Mouse (Mus musculus) intestine, postnatal 0 days (tissue): Measurements from ENCODE around the gene Tada1. TPM values are rescaled to one million over a fixed set of nuclear protein-coding genes. Genes with fewer than 3 reads are reported as not detected.

Experiments
- ATAC-seq: fragments of 200-750 bp; cut with Nextera tagmentation; 2 replicates; pipeline ENCODE4 v1.8.0; 2017; ENCODE audit warnings: mild to moderate bottlenecking, moderate TSS enrichment, moderate library complexity
- H3K27ac ChIP-seq: fragments of 300-500 bp; sonication (generic); 2 replicates; pipeline ENCODE4 v1.5.1; 2014; ENCODE audit warnings: mild to moderate bottlenecking, low read depth, low read length, moderate library complexity
- H3K27me3 ChIP-seq: fragments of 300-500 bp; sonication (generic); replicated peaks from 2 replicates; pipeline ENCODE4 v1.6.1; 2014; ENCODE audit warnings: low read length, mixed read lengths; ENCODE audit not compliant: control insufficient read depth, insufficient read depth
- H3K36me3 ChIP-seq: fragments of 300-500 bp; sonication (generic); 2 replicates; pipeline ENCODE4 v1.6.1; 2014; ENCODE audit warnings: mild to moderate bottlenecking, moderate library complexity; ENCODE audit not compliant: control insufficient read depth, insufficient read depth
- H3K4me1 ChIP-seq: fragments of 300-500 bp; sonication (generic); replicated peaks from 2 replicates; pipeline ENCODE4 v1.6.1; 2014; ENCODE audit warnings: antibody characterized with exemption, low read length, mixed read lengths; ENCODE audit not compliant: control insufficient read depth, insufficient read depth
- H3K4me2 ChIP-seq: fragments of 300-500 bp; sonication (generic); replicated peaks from 2 replicates; pipeline ENCODE4 v1.6.1; 2014; ENCODE audit warnings: low read depth, mild to moderate bottlenecking, moderate library complexity
- H3K4me3 ChIP-seq: fragments of 300-500 bp; sonication (generic); 2 replicates; pipeline ENCODE4 v1.5.1; 2014; ENCODE audit warnings: low read depth, low read length
- H3K9ac ChIP-seq: fragments of 300-500 bp; sonication (generic); 2 replicates; pipeline ENCODE4 v1.6.1; 2014; ENCODE audit warnings: mild to moderate bottlenecking, low read depth, low read length
- H3K9me3 ChIP-seq: fragments of 300-500 bp; sonication (generic); 2 replicates; pipeline ENCODE4 v1.6.1; 2016; ENCODE audit warnings: mixed run types; ENCODE audit not compliant: control insufficient read depth
- CTCF ChIP-seq: sonication (generic); IDR thresholded peaks from 2 replicates; pipeline ENCODE4 v1.5.1; 2016; ENCODE audit warnings: low read depth, mild to moderate bottlenecking, control low read depth, antibody characterized with exemption, moderate library complexity
- WGBS: fragments of 180-500 bp; shearing (Covaris S2); extraction: QIAGEN DNeasy Blood & Tissue Kit; methylation state at CpG from one replicate; pipeline ENCODE4 v1.1.7; 2014; 5-methylcytosine and 5-hydroxymethylcytosine counted together
- polyA plus RNA-seq: library from polyadenylated mRNA; unstranded; fragments of >200 nt; fragmentation: Nextera tagmentation; extraction: Ambion mirVana; gene quantifications from 2 replicates; pipeline ENCODE4 v1.2.1, GENCODE M21; 2015

Gene Tada1
- polyA plus RNA-seq, 1 experiment from 2014 or later, result 18.1 TPM

DNA sequence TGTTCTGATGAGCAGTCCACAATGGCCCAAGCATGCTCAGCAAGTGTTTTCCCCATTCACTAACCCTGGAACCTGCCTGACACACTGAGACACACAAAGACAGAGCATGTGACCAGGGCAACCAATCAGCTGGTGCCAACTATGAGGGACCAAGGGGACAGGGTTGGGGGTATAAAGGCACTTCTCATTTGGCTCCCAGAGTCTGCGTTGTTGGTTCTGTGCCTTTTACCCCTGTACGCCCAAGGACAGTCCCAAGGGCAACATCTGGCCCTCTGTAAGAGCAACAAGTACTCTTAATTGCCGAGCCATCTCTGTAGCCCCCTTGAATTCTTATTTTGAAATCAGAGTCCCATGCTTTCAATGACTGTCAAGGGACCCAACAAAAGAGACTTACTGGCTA is 33.4 kb downstream of the Tada1 start:
- Histone ChIP-seq H3K4me2 (no peak overlapping the region), H3K9ac (no peak overlapping the region), H3K36me3 (no peaks in the 10 kb centered on the region), H3K27me3 (no peaks in the 10 kb centered on the region), H3K4me3 (no peak overlapping the region), H3K27ac (no peak overlapping the region), H3K9me3 (no peaks in the 10 kb centered on the region), H3K4me1 (no peaks in the 10 kb centered on the region)
- ATAC-seq, result no peak
- TF ChIP-seq CTCF, result no peak
- 95% methylated on average over 3 of the region's 3 CpGs for WGBS

DNA sequence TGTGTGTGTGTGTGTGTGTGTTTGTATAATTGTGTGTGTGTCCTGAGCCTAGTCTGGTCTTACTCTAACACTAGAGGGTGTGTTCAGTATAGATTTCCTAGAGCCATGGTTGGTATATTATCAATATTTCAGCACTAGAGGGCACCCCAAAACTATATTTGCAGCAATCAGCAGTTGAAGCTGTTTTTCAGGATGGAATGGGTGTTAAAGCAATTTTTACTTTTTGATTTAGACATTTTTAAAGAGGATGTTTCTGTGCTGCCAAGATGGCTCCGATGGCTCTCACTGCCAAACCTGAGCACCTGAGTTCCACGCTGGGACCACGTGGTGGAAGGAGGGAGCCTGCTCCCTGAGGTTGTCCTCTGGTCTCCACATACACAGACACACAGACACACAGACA is 50.2 kb downstream of the Tada1 start:
- peak; percentile 61 for TF ChIP-seq CTCF
- Histone ChIP-seq H3K4me2 (no peak overlapping the region), H3K9me3 (no peaks in the 10 kb centered on the region), H3K9ac (no peak overlapping the region), H3K27ac (no peak overlapping the region), H3K4me3 (no peak overlapping the region), H3K4me1 (no peaks in the 10 kb centered on the region), H3K36me3 (no peaks in the 10 kb centered on the region), H3K27me3 (no peaks in the 10 kb centered on the region)
- 73% methylated on average over 3 of the region's 3 CpGs for WGBS
- no peak for ATAC-seq

DNA sequence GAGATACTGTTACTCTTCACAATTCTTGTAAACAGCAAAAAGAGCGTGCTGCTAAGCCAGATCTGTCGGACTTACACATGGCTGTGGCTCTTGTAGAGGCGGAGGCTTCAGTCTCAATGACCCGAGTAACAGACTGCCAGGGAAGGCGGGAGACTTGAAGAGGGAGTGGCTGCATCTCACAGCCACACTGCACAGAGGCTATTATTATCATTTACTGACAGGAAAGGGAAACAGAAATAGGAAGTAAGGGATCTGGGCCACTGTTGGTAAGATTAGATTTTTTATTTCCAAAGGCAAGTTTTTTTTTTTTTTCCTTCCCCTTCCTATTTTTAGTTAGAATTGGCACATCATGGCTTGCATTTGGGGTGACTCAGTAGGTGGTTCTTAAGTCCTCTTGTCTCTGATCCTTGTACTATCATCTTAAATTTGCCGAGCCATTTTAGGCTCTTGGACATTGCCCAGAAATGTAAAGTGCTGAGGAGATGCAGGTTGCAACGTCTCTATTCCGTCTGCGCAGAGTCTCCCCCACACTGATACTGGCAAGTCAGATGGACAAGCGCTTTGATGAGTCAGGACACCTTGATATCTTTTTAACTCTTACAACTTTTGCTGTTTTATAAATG is 51.0 kb downstream of the Tada1 start:
- WGBS, result 43% methylated on average over 10 of the region's 10 CpGs
- H3K36me3 ChIP-seq, result no peaks in the 10 kb centered on the region
- ATAC-seq, result no peak
- H3K9me3 ChIP-seq, result no peaks in the 10 kb centered on the region
- no peak overlapping the region for H3K4me3 ChIP-seq
- peak overlapping the region; percentile 17; the same call in 1 of the 2 replicates for H3K4me2 ChIP-seq
- H3K27me3 ChIP-seq, result no peaks in the 10 kb centered on the region
- no peak overlapping the region for H3K27ac ChIP-seq
- no peak overlapping the region for H3K9ac ChIP-seq
- no peak for TF ChIP-seq CTCF
- H3K4me1 ChIP-seq, result no peaks in the 10 kb centered on the region

GRCm38 (mm10) chr1:166439426-166439825 is 60.5 kb downstream of the Tada1 start:
- Histone ChIP-seq H3K27me3 (no peaks in the 10 kb centered on the region), H3K4me1 (no peaks in the 10 kb centered on the region), H3K27ac (no peak overlapping the region), H3K9ac (no peak overlapping the region), H3K9me3 (no peaks in the 10 kb centered on the region), H3K36me3 (no peaks in the 10 kb centered on the region), H3K4me2 (no peak overlapping the region), H3K4me3 (no peak overlapping the region)
- ATAC-seq, result no peak
- TF ChIP-seq CTCF, result no peak
- 60% methylated on average over 6 of the region's 6 CpGs for WGBS

- TF ChIP-seq CTCF, result no peak
- H3K9me3 ChIP-seq, result no peaks in the 10 kb centered on the region
- no peak overlapping the region for H3K27ac ChIP-seq
- WGBS, result 89% methylated on average over 3 of the region's 3 CpGs
- H3K4me2 ChIP-seq, result no peak overlapping the region
- no peaks in the 10 kb centered on the region for H3K4me1 ChIP-seq
- H3K4me3 ChIP-seq, result no peak overlapping the region
- H3K27me3 ChIP-seq, result no peaks in the 10 kb centered on the region
- H3K36me3 ChIP-seq, result no peaks in the 10 kb centered on the region
- H3K9ac ChIP-seq, result no peak overlapping the region
- ATAC-seq, result no peak
Measured at GRCm38 (mm10) chr1:166441992-166442391, 63.1 kb downstream of the Tada1 start.

Other genes starting within 250 kb of the Tada1 start
- gene Gpa33, start 248.9 kb upstream of the Tada1 start, polyA plus RNA-seq, result 136 and 161 TPM in 2 replicates
- not detected in 2 replicates for gene Mael, start 140.3 kb upstream of the Tada1 start, polyA plus RNA-seq
- gene Ildr2, start 125.0 kb upstream of the Tada1 start, polyA plus RNA-seq, result 0.43 and 0.60 TPM in 2 replicates
- 2.7 and 3.3 TPM in 2 replicates for gene Pogk, start 30.8 kb downstream of the Tada1 start, polyA plus RNA-seq
- not detected in 2 replicates for gene Gm4846, start 118.5 kb downstream of the Tada1 start, polyA plus RNA-seq